Mouse (Mus musculus): Measurements from ENCODE around the gene Ptprcap. TPM values are rescaled to one million over a fixed set of nuclear protein-coding genes. Genes with fewer than 3 reads are reported as not detected.

The Ptprcap gene
- total RNA-seq, 2 experiments from 2014 or later = 63.6 to 104 TPM

- no peak for ATAC-seq (replicated peaks; ENCODE audit: low FRiP score, low TSS enrichment, poor library complexity, severe bottlenecking)
Observed at GRCm38 (mm10) chr19:4145936-4146335, 7.5 kb upstream of the Ptprcap start.

GRCm38 (mm10) chr19:4146366-4147021, 6.9 kb upstream of the Ptprcap start:
- no peak for ATAC-seq (replicated peaks; ENCODE audit: low FRiP score, low TSS enrichment, poor library complexity, severe bottlenecking)

DNA sequence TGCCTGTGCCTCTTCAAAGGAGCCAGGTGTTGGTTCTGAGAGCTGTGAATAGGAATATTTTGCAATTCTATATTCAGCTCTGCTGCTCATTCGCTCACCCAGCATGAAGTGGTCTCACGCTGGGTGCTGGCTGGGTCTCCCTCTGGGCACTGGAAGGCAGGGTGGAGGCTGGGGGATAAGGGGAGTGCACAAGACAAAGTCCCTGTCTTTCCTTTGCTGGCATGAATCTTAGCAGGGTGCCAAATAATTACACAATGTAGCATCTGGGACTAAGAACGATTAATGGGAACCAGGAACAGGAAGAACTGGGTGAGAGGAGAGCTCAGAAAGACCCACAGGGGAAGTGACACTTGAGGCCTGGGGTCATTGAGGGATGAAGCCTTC, 6.4 kb upstream of the Ptprcap start:
- ATAC-seq (replicated peaks; ENCODE audit: low FRiP score, low TSS enrichment, poor library complexity, severe bottlenecking) = no peak

DNA sequence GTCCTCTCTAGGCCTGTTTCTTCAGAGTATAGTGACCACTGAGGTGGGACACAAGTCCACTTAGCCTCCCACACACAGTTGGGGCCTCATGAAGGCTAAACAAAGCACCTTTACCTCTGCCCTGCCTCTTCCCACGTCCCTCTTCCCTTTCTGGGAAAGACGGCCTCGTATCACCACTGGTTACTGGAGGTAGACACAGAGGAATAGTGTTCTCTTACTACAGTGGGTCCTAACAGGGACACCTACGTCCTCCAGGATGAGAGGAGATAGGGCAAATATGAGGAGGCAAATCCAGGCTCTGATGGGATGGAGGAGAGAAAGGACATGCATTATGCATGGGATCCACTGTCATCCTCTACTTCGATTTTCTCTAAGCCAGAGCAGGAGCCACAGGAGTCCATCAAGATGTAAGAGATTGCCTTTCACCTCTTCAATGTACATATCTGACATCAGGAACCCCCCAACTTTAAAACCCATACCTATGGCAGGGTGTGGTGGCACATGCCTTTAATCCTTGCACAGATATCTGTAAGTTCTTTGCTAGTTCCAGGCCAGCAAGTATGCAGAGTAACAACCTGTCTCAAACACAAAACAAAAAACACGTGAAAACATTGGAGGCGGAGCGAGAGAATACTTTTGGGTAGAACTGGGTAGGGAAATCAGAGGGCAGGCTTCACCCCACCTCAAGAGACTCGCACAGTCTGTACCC, 5.5 kb upstream of the Ptprcap start:
- ATAC-seq (replicated peaks; ENCODE audit: low FRiP score, low TSS enrichment, poor library complexity, severe bottlenecking) = no peak

GRCm38 (mm10) chr19:4148491-4148806, 5.0 kb upstream of the Ptprcap start, which contains the start of gene Coro1b:
Gene Coro1b (plus strand): TSS chr19:4148619.
- ATAC-seq (replicated peaks; ENCODE audit: low FRiP score, low TSS enrichment, poor library complexity, severe bottlenecking) = peak; percentile 89

GRCm38 (mm10) chr19:4148819-4149218, 4.6 kb upstream of the Ptprcap start:
- no peak for ATAC-seq (replicated peaks; ENCODE audit: low FRiP score, low TSS enrichment, poor library complexity, severe bottlenecking)

GRCm38 (mm10) chr19:4149283-4149682, 4.1 kb upstream of the Ptprcap start:
- ATAC-seq (replicated peaks; ENCODE audit: low FRiP score, low TSS enrichment, poor library complexity, severe bottlenecking) = no peak

GRCm38 (mm10) chr19:4149764-4150461, 3.5 kb upstream of the Ptprcap start:
- ATAC-seq (replicated peaks; ENCODE audit: low FRiP score, low TSS enrichment, poor library complexity, severe bottlenecking) = no peak

GRCm38 (mm10) chr19:4150567-4151487, 2.6 kb upstream of the Ptprcap start:
- ATAC-seq (replicated peaks; ENCODE audit: low FRiP score, low TSS enrichment, poor library complexity, severe bottlenecking) = no peak

DNA sequence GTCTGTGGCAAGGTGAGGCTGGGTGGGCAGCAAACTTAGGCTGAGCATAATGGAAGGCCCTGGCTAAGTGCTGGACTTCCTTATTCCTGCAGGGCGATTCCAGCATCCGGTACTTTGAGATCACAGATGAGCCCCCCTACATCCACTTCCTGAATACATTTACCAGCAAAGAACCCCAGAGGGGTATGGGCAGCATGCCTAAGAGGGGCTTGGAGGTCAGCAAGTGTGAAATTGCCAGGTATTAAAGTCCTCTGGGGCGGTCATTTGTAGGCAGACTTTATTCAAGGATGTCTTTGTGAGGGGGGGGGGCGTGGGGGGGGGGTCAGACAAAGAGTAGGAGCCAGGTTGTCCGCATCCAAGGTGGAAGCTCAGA, 1.9 kb upstream of the Ptprcap start:
- no peak for ATAC-seq (replicated peaks; ENCODE audit: low FRiP score, low TSS enrichment, poor library complexity, severe bottlenecking)

GRCm38 (mm10) chr19:4151898-4152297, 1.5 kb upstream of the Ptprcap start:
- no peak for ATAC-seq (replicated peaks; ENCODE audit: low FRiP score, low TSS enrichment, poor library complexity, severe bottlenecking)

DNA sequence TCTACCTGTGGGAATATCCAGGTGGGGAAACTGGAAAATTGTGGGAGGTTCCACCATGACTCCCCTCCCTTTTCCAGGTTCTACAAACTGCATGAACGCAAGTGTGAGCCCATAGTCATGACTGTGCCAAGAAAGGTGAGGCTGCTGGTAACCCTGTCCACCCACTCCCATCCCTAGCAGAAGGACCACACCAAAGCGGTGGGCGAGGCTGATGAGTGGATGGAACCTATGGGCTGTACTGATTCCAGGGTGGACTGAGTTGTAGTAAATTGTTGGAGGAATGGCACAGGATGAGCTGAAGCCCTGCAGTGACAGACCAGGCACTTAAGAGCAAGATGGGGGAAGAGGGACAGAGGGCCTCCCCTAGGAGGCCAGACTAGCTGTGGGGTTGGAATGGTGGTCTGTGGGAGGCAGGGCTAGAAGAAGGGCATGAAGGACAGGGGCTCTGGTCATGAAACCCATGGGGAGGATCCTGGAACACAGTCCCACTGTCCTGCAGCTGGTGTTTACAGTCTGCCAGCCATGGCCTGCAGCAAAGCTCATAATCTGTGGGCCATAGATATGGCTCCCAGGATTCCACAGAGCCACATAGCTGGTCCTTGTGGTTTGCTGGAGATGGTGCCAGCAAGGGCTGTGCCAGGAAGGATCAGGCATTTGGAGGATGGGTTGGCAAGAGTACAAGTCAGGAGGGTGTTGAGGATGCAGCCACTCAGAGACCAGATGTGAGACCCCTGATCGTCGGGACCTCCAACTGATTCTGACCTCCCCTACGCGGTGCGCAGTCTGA, 766 bp upstream of the Ptprcap start:
- ATAC-seq (replicated peaks; ENCODE audit: low FRiP score, low TSS enrichment, poor library complexity, severe bottlenecking) = no peak

DNA sequence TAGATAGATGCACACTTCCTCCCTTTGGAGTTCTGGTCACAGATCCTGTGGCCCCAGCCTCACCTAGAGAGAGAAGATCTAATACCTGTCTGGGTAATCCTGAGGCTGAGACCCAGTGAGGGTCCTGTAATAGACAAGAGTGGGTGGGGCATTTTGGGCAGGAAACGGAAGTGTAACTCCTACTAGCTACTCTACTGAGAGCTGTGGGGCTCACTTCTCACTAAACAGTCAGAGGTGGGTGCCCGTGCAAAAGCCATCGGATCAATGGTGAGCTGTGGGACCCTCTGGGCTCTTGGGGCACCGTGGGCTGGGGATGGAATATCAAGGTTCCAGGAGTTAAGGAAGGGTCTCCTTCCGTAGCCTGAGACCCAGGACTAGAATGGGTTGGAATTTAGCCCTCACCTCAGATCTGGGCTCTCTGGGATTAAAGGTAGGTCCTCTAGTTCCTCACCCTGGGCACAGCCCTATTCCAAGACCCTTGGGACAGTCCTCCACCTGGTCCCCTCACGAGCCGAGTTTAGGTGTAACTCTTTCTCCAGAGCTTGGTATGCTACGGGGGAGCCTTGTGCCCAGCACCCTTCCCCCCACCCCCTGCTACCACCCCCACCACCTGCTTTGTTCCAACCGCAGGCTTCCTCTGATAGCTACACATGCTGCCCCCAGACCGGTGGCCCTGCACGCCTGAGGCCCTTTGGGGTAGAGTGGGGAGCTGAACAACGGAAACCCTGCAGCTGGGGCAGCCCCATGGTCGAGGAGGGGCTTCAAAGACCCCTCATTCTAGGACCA, 1.2 kb downstream of the Ptprcap start:
- no peak for ATAC-seq (replicated peaks; ENCODE audit: low FRiP score, low TSS enrichment, poor library complexity, severe bottlenecking)

DNA sequence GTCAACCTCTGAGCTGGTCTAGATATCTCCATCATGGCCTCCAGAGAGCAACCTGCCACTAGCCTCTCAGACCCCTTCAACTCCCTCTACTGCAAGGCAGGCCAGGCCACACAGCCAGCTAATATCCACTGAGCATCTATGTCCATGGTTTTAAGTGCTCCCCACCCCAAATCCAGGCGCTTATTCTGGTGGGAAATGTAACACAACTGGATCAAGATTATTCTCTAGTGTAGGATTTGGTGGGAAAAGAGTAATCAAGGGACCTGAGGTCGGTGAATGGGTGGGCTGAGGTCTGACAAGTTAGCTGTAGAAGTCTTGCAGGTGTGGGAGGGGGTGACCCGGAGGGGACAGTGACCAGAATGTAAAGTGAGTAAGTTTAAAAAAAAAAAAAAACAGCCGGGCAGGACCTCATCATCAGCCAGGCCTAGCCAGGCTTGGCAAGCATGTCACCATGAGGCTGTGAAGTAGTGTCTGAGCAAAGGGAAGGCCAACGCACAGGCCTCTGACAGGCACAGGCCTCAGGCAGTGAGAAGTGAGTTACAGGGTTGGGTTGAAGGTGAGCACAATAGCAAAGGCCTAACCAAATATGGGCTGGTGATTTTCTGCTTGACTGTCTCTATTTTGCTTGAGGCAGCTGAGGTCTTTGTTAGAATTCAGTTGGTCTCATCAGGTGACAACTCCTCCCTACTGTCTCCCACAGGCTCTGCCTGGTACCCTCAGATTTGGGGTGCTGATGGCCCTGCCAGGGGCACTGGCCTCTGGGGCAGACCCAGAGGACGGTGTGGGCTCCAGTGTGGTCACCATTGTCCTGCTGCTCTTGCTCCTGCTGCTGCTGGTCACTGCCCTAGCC, 2.0 kb downstream of the Ptprcap start:
- ATAC-seq (replicated peaks; ENCODE audit: low FRiP score, low TSS enrichment, poor library complexity, severe bottlenecking) = peak; percentile 32

DNA sequence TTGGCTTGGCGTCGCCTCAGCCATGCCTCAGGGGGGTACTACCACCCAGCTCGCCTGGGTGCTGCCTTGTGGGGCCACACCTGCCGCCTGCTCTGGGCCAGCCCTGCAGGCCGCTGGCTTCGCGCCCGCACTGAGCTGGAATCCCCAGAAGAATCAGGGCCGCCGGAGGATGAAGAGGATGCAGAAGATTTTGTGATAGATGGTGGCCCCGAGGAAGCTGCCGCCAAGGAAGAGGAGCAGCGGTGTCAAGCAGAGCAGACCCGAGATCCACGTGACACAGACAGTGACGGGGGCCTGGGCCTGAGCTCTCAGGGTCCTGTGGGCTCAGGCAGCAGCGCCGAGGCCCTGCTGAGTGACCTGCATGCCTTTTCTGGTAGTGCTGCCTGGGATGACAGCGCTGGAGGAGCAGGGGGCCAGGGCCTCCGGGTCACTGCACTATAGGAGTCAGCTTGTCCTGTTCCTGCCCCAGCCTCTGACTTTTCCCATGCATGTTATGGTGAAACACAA, 2.7 kb downstream of the Ptprcap start:
- ATAC-seq (replicated peaks; ENCODE audit: low FRiP score, low TSS enrichment, poor library complexity, severe bottlenecking) = 0 out of 2 replicates have a peak, but pooled peaks have one; percentile 5

- no peak for ATAC-seq (replicated peaks; ENCODE audit: low FRiP score, low TSS enrichment, poor library complexity, severe bottlenecking)
Observed at GRCm38 (mm10) chr19:4156771-4157170, 3.4 kb downstream of the Ptprcap start.

DNA sequence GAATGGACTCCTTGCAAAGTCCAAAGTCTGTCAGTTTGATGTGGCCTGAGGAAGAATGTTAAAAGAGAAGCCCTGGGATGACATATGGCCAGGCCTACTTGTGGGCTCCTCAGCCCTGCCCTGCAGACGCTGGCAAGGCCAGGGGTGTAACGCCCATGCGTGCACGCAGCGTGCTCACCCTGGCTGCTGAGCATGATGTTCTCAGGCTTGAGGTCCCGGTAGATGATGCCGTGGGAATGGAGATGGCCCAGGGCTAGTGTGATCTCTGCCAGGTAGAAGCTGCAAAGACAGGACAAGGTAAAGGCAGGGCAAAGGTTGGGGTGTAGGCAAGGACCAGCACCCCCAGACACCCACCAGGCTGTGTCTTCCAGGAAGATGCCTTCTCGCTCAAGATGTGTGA, 5.6 kb downstream of the Ptprcap start:
- no peak for ATAC-seq (replicated peaks; ENCODE audit: low FRiP score, low TSS enrichment, poor library complexity, severe bottlenecking)

All from megakaryocyte-erythroid progenitor cell, adult 5-6 weeks (primary cell).